Mouse (Mus musculus) ovary, postnatal 36 days (tissue): Measurements from ENCODE around the gene Tmem72.

Experiments
- DNase-seq: peaks from one replicate; pipeline ENCODE4 v3.0.0; 2022; ENCODE audit warnings: low spot score, mixed read lengths

The Tmem72 gene

GRCm38 (mm10) chr6:116716666-116717065, at the start of gene Tmem72:
TSS of gene Tmem72 (minus strand) at chr6:116716913.
- no peak for DNase-seq

- no peak for DNase-seq
These were observed 47.8 kb upstream of the Tmem72 start for GRCm38 (mm10) chr6:116764524-116764923.

- DNase-seq, result no peak
These were observed 45.6 kb upstream of the Tmem72 start for GRCm38 (mm10) chr6:116762333-116762732.

- DNase-seq, result no peak
These were observed 43.5 kb upstream of the Tmem72 start for GRCm38 (mm10) chr6:116760181-116760580.

- no peak for DNase-seq
These were observed 39.7 kb upstream of the Tmem72 start for GRCm38 (mm10) chr6:116756364-116756763.

GRCm38 (mm10) chr6:116738046-116738445, 21.3 kb upstream of the Tmem72 start:
- DNase-seq, result no peak

GRCm38 (mm10) chr6:116735361-116735760, 18.6 kb upstream of the Tmem72 start:
- DNase-seq, result no peak

GRCm38 (mm10) chr6:116733577-116733976, 16.9 kb upstream of the Tmem72 start:
- no peak for DNase-seq

- no peak for DNase-seq
These were observed 7.9 kb upstream of the Tmem72 start for GRCm38 (mm10) chr6:116724489-116725160.

GRCm38 (mm10) chr6:116718920-116719319, 2.2 kb upstream of the Tmem72 start:
- DNase-seq, result no peak

GRCm38 (mm10) chr6:116718361-116718760, 1.6 kb upstream of the Tmem72 start:
- no peak for DNase-seq

- DNase-seq, result no peak
These were observed 1.1 kb upstream of the Tmem72 start for GRCm38 (mm10) chr6:116717851-116718250.

GRCm38 (mm10) chr6:116715166-116715565, 1.5 kb downstream of the Tmem72 start:
- DNase-seq, result no peak

- DNase-seq, result no peak
These were observed 2.1 kb downstream of the Tmem72 start for GRCm38 (mm10) chr6:116714576-116714975.

- no peak for DNase-seq
These were observed 2.7 kb downstream of the Tmem72 start for GRCm38 (mm10) chr6:116713966-116714365.

GRCm38 (mm10) chr6:116712503-116712902, 4.2 kb downstream of the Tmem72 start:
- no peak for DNase-seq

GRCm38 (mm10) chr6:116712062-116712461, 4.7 kb downstream of the Tmem72 start:
- no peak for DNase-seq

GRCm38 (mm10) chr6:116704320-116704719, 12.4 kb downstream of the Tmem72 start:
- no peak for DNase-seq

GRCm38 (mm10) chr6:116700821-116701220, 15.9 kb downstream of the Tmem72 start:
- DNase-seq, result no peak

- no peak for DNase-seq
These were observed 18.8 kb downstream of the Tmem72 start for GRCm38 (mm10) chr6:116697896-116698425.

- DNase-seq, result no peak
These were observed 19.3 kb downstream of the Tmem72 start for GRCm38 (mm10) chr6:116697413-116697812.

GRCm38 (mm10) chr6:116694346-116694745, 22.4 kb downstream of the Tmem72 start:
- DNase-seq, result no peak

GRCm38 (mm10) chr6:116693639-116694038, 23.1 kb downstream of the Tmem72 start:
- DNase-seq, result no peak

- DNase-seq, result no peak
These were observed 34.4 kb downstream of the Tmem72 start for GRCm38 (mm10) chr6:116682317-116682716.
